Mouse (Mus musculus): ENCODE data around the gene Alpk1. TPM values are rescaled to one million over a fixed set of nuclear protein-coding genes. Genes with fewer than 3 reads are reported as not detected.

Alpk1 gene
- polyA plus RNA-seq, 1 experiment from 2014 or later, result 16.5 TPM

GRCm38 (mm10) chr3:127728046-127728445, 52.3 kb downstream of the Alpk1 start:
- ATAC-seq, result no peak
- in situ Hi-C loops (cut with MboI; ENCODE audit: low pct_unique_long_range_greater_than_20kb), result no loop called here
- POLR2A ChIA-PET, result no interaction called here

GRCm38 (mm10) chr3:127720948-127721347, 59.4 kb downstream of the Alpk1 start:
- ChIA-PET CTCF (interaction anchor here (0.9 to 3.5 kb wide), 5 partner anchors 11 to 26 kb away, joined by 3 to 14 read pairs (median 3); no protein-coding TSS in a partner anchor), POLR2A (interaction anchor here (0.7 kb wide), 1 partner anchor 117 kb away, joined by 3 read pairs; no protein-coding TSS in a partner anchor)
- DNase-seq (ENCODE audit: low read depth, low spot score), result no peak
- in situ Hi-C loops (cut with MboI; ENCODE audit: low pct_unique_long_range_greater_than_20kb), result no loop called here
- H3K27me3 ChIP-seq, result no peaks in the 10 kb centered on the region
- no peak for TF ChIP-seq CTCF (IDR thresholded peaks at IDR 0.05)
- no peak for ATAC-seq

More at GRCm38 (mm10) chr3:127728046-127728445, 52.3 kb downstream of the Alpk1 start:
- no peak for TF ChIP-seq CTCF (IDR thresholded peaks at IDR 0.05)
- DNase-seq (ENCODE audit: low read depth, low spot score), result no peak
- CTCF ChIA-PET, result interaction anchor here (0.7 to 1.1 kb wide), 2 partner anchors 12 to 29 kb away, joined by 3 read pairs; no protein-coding TSS in a partner anchor
- no peaks in the 10 kb centered on the region for H3K27me3 ChIP-seq

- ChIA-PET CTCF (interaction anchor here (0.9 to 3.5 kb wide), 4 partner anchors 10 to 26 kb away, joined by 3 to 14 read pairs (median 4); no protein-coding TSS in a partner anchor), POLR2A (interaction anchor here (0.7 kb wide), 1 partner anchor 118 kb away, joined by 3 read pairs; no protein-coding TSS in a partner anchor)
- ATAC-seq, result no peak
- DNase-seq (ENCODE audit: low read depth, low spot score), result no peak
- in situ Hi-C loops (cut with MboI; ENCODE audit: low pct_unique_long_range_greater_than_20kb), result no loop called here
- H3K27me3 ChIP-seq, result no peaks in the 10 kb centered on the region
- TF ChIP-seq CTCF (IDR thresholded peaks at IDR 0.05), result no peak
Observed at GRCm38 (mm10) chr3:127720050-127720449, 60.3 kb downstream of the Alpk1 start.

- in situ Hi-C loops (cut with MboI; ENCODE audit: low pct_unique_long_range_greater_than_20kb), result no loop called here
- ChIA-PET POLR2A (no interaction called here), CTCF (interaction anchor here (1.4 to 3.5 kb wide), 3 partner anchors 10 to 25 kb away, joined by 3 to 14 read pairs (median 4); no protein-coding TSS in a partner anchor)
- no peaks in the 10 kb centered on the region for H3K27me3 ChIP-seq
- TF ChIP-seq CTCF (IDR thresholded peaks at IDR 0.05), result no peak
- ATAC-seq, result no peak
- no peak for DNase-seq (ENCODE audit: low read depth, low spot score)
Observed at GRCm38 (mm10) chr3:127719601-127720000, 60.7 kb downstream of the Alpk1 start.

GRCm38 (mm10) chr3:127716759-127717158, 63.6 kb downstream of the Alpk1 start:
- no peak for TF ChIP-seq CTCF (IDR thresholded peaks at IDR 0.05)
- in situ Hi-C loops (cut with MboI; ENCODE audit: low pct_unique_long_range_greater_than_20kb), result no loop called here
- ATAC-seq, result no peak
- no peaks in the 10 kb centered on the region for H3K27me3 ChIP-seq
- ChIA-PET POLR2A (no interaction called here), CTCF (interaction anchor here (0.6 kb wide), 1 partner anchor 11 kb away, joined by 3 read pairs; no protein-coding TSS in a partner anchor)
- DNase-seq (ENCODE audit: low read depth, low spot score), result no peak

GRCm38 (mm10) chr3:127713112-127713511, 67.2 kb downstream of the Alpk1 start:
- no peak for DNase-seq (ENCODE audit: low read depth, low spot score)
- TF ChIP-seq CTCF (IDR thresholded peaks at IDR 0.05), result no peak
- CTCF ChIA-PET, result interaction anchor here (2.2 kb wide), 1 partner anchor 76 kb away, joined by 4 read pairs; no protein-coding TSS in a partner anchor
- ATAC-seq, result no peak
- POLR2A ChIA-PET, result no interaction called here
- H3K27me3 ChIP-seq, result no peaks in the 10 kb centered on the region
- in situ Hi-C loops (cut with MboI; ENCODE audit: low pct_unique_long_range_greater_than_20kb), result no loop called here

- TF ChIP-seq CTCF (IDR thresholded peaks at IDR 0.05), result no peak
- DNase-seq (ENCODE audit: low read depth, low spot score) (no peak), ATAC-seq (no peak)
- H3K27me3 ChIP-seq, result no peaks in the 10 kb centered on the region
- CTCF ChIA-PET, result interaction anchor here (1.0 kb wide), 1 partner anchor 21 kb away, joined by 3 read pairs; no protein-coding TSS in a partner anchor
- POLR2A ChIA-PET, result no interaction called here
- in situ Hi-C loops (cut with MboI; ENCODE audit: low pct_unique_long_range_greater_than_20kb), result no loop called here
Observed at GRCm38 (mm10) chr3:127711536-127711935, 68.8 kb downstream of the Alpk1 start.

GRCm38 (mm10) chr3:127707089-127707485, 73.2 kb downstream of the Alpk1 start:
- in situ Hi-C loops (cut with MboI; ENCODE audit: low pct_unique_long_range_greater_than_20kb), result no loop called here
- ATAC-seq (no peak), DNase-seq (ENCODE audit: low read depth, low spot score) (no peak)
- ChIA-PET CTCF (no interaction called here), POLR2A (no interaction called here)
- H3K27me3 ChIP-seq, result no peaks in the 10 kb centered on the region
- no peak for TF ChIP-seq CTCF (IDR thresholded peaks at IDR 0.05)

GRCm38 (mm10) chr3:127706445-127707088, 73.8 kb downstream of the Alpk1 start:
- DNase-seq (ENCODE audit: low read depth, low spot score) (no peak), ATAC-seq (no peak)
- POLR2A ChIA-PET, result no interaction called here
- CTCF ChIA-PET, result no interaction called here
- in situ Hi-C loops (cut with MboI; ENCODE audit: low pct_unique_long_range_greater_than_20kb), result no loop called here
- TF ChIP-seq CTCF (IDR thresholded peaks at IDR 0.05), result no peak
- H3K27me3 ChIP-seq, result no peaks in the 10 kb centered on the region

- ATAC-seq (no peak), DNase-seq (ENCODE audit: low read depth, low spot score) (no peak)
- no peak for TF ChIP-seq CTCF (IDR thresholded peaks at IDR 0.05)
- POLR2A ChIA-PET, result no interaction called here
- in situ Hi-C loops (cut with MboI; ENCODE audit: low pct_unique_long_range_greater_than_20kb), result no loop called here
- CTCF ChIA-PET, result no interaction called here
- no peaks in the 10 kb centered on the region for H3K27me3 ChIP-seq
Observed at GRCm38 (mm10) chr3:127705515-127706444, 74.5 kb downstream of the Alpk1 start.
